Mouse (Mus musculus): ENCODE results near the gene Vps45.

GRCm38 (mm10) chr3:96094203-96094602, 35.9 kb upstream of the Vps45 start:
- TF ChIP-seq CTCF (IDR thresholded peaks at IDR 0.05; ENCODE audit: borderline replicate concordance, control insufficient read depth, extremely low read depth, insufficient read depth, low read length, poor library complexity) (no peak), POLR2A (IDR thresholded peaks at IDR 0.05; ENCODE audit: control insufficient read depth, extremely low read depth, insufficient read depth, low read length, poor library complexity) (no peak)

Data from thymus, adult 2 months (tissue).